Mouse (Mus musculus) thymus, adult 2 months (tissue): ENCODE results near the gene Gm37240.
"Not testable (repeated sequence)": the region's sequence is repeated elsewhere in the genome, so short reads cannot be mapped to it uniquely, and the experiment has no call there.

Source experiments
- CTCF ChIP-seq: fragments of 200-500 bp; IDR thresholded peaks from 2 replicates; pipeline ENCODE4 v1.5.1; 2012; ENCODE audit warnings: mild to moderate bottlenecking, control low read depth, low read length, moderate library complexity, borderline replicate concordance; ENCODE audit not compliant: control insufficient read depth, poor library complexity, insufficient read depth; ENCODE audit errors: extremely low read depth
- POLR2A ChIP-seq: fragments of 200-500 bp; IDR thresholded peaks from 2 replicates; pipeline ENCODE4 v1.6.1; 2012; ENCODE audit warnings: mild to moderate bottlenecking, low read length, control low read depth, moderate library complexity; ENCODE audit not compliant: control insufficient read depth, poor library complexity, insufficient read depth; ENCODE audit errors: extremely low read depth

DNA sequence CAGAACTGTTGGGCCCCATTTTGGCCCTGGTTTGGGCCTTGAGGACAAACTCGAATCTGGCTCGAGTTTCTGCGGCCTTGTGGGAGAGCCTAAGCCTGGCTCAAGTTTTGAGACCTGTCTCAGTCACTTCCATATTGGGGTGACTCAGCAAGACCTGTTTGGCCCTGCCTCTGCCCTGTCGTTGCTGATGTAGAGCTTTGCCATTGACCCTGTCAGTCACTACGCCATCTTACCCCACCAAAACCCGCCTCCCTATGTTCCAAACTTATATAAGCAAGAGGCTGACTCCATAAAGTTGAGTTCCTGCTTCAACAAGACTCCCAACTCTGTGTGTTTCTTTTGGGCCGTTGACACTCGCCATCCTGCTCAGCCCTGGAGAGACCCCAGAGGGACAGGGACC is 314.8 kb downstream of the Gm37240 start:
- TF ChIP-seq CTCF, POLR2A: not testable (repeated sequence)
